Mouse (Mus musculus): ENCODE measurements around the gene Reg4. TPM values are rescaled to one million over a fixed set of nuclear protein-coding genes. Genes with fewer than 3 reads are reported as not detected.

The Reg4 gene
- polyA plus RNA-seq (2014; fragmentation: Illumina TruSeq; extraction: RNeasy Lipid Tissue Mini Kit (QIAGEN cat#74804); ENCODE audit: low read depth, low replicate concordance): not detected

DNA sequence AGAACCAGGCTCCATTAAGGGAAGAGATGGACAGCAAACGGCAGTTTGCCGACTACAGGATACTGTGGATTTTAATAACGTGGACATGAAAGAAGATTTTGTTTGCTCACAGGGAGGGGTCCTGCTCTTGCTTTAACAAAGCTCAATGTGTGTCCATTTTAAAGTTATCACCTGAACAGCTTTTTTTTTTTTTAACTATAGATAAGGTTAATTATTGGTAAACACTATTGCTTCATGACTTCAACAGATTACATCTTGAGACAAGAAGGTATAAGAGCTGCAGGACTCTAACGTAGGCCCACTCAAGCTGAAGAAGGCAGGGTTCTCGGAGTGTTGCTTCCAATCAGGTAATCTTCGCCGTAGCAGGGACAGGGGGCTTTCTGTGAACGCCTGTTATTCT is at the start of gene Reg4:
Gene Reg4 (plus strand): TSS at position 301 of the 400 bp plus-strand sequence.

GRCm38 (mm10) chr3:98280204-98280932 is 58.4 kb downstream of the Reg4 start, which contains the start of gene Hmgcs2:
Hmgcs2 (plus strand) TSS chr3:98280435.

Other genes starting within 250 kb of the Reg4 start
- gene Notch2, start 208.6 kb upstream of the Reg4 start, polyA plus RNA-seq (2014; fragmentation: Illumina TruSeq; extraction: RNeasy Lipid Tissue Mini Kit (QIAGEN cat#74804); ENCODE audit: low read depth, low replicate concordance): 8.0 TPM
- not detected for gene Adam30, start 61.5 kb upstream of the Reg4 start, polyA plus RNA-seq (2014; fragmentation: Illumina TruSeq; extraction: RNeasy Lipid Tissue Mini Kit (QIAGEN cat#74804); ENCODE audit: low read depth, low replicate concordance)
- gene Hmgcs2, start 58.3 kb downstream of the Reg4 start, polyA plus RNA-seq (2014; fragmentation: Illumina TruSeq; extraction: RNeasy Lipid Tissue Mini Kit (QIAGEN cat#74804); ENCODE audit: low read depth, low replicate concordance): 15.2 TPM
- 2.9 TPM for gene Phgdh, start 117.8 kb downstream of the Reg4 start, polyA plus RNA-seq (2014; fragmentation: Illumina TruSeq; extraction: RNeasy Lipid Tissue Mini Kit (QIAGEN cat#74804); ENCODE audit: low read depth, low replicate concordance)
- gene Zfp697, start 160.3 kb downstream of the Reg4 start, polyA plus RNA-seq (2014; fragmentation: Illumina TruSeq; extraction: RNeasy Lipid Tissue Mini Kit (QIAGEN cat#74804); ENCODE audit: low read depth, low replicate concordance): 10.0 TPM
- gene Gm4450, start 235.0 kb downstream of the Reg4 start, polyA plus RNA-seq (2014; fragmentation: Illumina TruSeq; extraction: RNeasy Lipid Tissue Mini Kit (QIAGEN cat#74804); ENCODE audit: low read depth, low replicate concordance): not detected